Mouse (Mus musculus) B cell, adult 2 months (primary cell): ENCODE results near the gene P4ha2.

Source experiments
- DNase-seq, 2 experiments: peaks; one replicate each; pipeline ENCODE4 v3.0.0; 2022

The P4ha2 gene

GRCm38 (mm10) chr11:54141200-54141971 lies 41.5 kb downstream of the P4ha2 start:
- no peak for DNase-seq

GRCm38 (mm10) chr11:54144886-54145285 lies 45.0 kb downstream of the P4ha2 start:
- DNase-seq: peak; percentile 77 to 78

DNA sequence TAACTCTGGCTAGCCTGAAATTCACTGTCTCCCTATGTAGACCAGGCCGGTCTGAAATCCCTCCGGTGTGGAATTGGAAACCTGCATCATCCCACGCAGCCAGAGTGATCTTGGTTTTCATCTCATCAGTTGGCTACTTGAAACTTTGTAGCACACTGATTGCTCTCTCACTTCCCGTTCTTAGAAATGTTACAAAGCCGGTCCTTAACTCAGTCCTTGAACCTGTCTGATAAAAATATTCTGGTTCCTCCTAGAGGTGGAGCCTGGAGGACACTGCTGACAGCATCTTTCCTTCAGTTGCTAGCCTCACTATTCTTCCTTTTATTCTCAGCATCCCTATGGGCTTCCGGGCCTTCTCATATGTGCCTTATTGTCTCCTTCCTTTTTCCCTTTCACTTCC lies 46.1 kb downstream of the P4ha2 start:
- DNase-seq: no peak

DNA sequence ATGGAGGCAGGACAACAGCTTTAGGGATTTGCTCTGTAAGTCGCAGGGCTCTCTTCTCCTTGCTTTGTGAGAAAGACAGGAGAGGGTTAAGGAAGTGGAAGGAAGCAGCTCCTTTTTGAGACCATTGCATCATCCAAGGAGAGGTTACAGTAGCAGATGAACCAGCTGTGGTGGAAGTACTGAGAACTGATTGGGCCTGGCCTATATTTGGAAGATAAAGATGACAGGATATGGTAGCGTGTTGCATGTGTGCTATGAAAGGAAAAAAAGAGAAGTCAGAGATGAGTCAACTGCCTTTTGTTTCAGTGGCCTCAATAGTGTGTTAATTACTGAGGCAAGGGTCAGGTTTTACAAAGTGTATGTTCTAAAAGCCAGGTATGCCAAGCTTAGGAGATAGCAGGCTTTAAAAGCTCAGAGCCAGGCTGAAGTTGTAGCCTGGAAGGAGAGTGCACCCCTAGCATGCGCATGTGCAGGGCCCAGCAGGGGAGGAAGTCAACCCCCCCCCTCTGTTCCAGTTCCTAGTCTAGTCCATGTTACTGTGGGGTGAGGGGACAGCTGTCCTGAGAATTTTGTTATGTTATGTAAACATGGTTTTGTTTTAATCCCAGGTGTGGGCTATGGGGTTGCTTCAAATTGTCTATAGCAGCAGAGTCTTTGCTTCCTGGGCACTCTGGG lies 50.0 kb downstream of the P4ha2 start:
- no peak for DNase-seq

DNA sequence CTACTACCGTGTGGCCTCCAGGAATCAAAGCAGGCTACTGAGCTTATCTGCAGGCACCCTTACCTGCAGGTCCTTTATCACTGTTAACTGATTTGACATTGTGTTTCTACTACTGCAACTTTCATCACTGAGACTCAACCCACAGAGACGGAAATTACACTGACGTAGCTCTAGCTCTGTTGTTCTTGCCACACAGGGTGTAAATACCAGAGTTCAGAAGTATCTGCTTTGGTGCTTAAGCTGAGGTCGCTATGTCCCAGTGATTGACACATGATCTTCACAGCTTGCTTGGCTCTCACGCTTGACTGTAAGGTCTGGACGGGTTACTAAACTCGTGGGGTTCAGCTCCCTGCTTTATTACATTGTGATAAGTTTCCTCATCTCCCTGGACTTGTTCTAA lies 51.2 kb downstream of the P4ha2 start:
- DNase-seq: no peak

DNA sequence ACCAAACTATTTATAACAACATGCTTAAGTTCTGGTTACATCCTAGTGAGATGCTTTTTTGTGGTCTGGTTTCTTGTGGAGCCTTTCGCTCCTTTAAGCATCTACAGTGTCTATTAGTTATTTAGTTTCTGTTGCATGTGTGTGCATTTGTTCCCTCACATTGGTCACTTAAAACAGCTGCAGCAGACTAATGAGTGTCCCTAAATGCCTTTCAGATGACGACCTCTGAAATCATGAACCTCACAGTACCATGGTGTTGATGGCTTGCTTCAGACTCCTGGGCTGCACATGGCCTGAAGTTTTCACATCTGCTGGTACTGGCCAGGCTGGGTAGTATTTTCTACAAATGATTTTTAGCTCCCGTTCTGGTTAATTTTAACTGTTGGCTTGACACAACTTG lies 53.1 kb downstream of the P4ha2 start:
- no peak for DNase-seq

GRCm38 (mm10) chr11:54155864-54156263 lies 56.0 kb downstream of the P4ha2 start:
- DNase-seq: peak; percentile 66 to 75

DNA sequence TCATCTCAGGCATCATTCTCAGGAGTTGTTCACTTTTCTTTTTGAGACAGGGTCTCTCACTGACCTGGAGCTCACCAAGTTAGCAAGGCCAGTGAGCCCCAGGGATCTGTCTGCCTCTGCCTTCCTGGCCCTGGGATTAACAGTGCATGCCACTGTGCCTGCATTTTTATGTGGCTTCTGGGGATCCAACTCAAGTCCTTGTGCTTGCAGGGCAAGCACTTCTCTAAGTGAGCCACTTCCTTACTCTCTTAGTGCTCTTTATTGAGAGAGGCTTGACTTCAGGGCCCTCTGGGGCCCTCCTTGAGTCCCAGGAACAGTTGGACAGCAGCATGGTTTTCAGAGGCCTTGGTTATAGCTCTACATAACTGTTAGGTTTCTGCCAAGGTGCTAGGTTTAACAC lies 56.6 kb downstream of the P4ha2 start:
- no peak for DNase-seq

DNA sequence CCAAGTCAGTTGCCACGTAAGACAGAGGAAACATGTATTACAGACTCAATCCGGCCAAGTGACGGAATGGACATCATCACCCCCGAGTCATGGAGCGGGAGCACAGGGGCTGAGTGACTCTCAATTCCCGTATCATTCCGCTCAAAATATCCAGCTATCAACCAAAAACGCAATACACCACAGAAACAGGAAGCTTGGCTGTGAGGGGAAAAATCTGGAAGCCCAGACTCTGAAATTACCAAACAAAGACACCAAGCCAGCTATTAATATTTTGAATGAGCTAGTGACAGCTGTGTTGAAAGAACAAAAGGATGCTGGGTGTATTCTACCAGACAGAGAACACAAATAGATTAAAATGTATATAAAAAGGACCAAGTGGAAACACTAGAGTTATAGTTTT lies 57.7 kb downstream of the P4ha2 start:
- no peak for DNase-seq

DNA sequence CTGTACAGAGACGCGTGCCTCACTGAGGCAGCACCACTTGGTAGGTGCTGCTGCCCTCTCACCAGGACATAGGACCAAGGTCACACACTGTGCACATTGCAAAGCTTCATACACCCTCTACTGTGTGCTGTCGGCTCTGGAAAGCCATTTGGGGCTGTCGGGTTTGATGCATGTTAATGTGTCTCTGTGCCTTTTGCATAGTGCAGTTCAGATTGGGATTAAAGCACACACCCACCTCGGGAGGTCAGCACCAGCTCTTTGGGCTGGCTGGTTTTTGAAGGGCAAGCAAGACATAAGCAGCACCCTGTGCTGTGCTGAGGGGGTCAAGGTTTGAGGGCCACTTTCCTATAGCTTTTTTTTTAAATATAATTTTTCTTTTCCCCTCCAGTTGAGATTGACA lies 60.5 kb downstream of the P4ha2 start:
- DNase-seq: no peak

- no peak for DNase-seq
Measured at GRCm38 (mm10) chr11:54160920-54161319, 61.0 kb downstream of the P4ha2 start.

DNA sequence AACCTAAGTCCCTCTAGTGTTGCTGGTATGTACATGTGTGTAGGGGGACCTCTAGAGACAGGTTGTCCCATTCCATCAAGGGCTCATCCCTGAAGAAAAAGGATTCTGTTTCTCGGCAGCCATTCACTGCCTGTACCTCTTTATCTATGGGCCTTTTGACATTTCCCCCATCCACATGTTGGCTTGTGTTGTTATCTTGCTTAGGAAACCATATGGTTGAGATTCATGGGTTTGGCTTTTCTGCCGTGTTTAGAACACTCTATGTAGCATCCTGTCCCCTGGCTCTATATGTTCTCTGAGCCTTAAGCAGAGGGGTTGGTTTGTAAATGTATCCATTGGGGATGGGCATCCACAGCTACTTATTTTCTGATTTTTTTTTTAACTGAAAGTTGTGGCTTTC lies 61.6 kb downstream of the P4ha2 start:
- no peak for DNase-seq

DNA sequence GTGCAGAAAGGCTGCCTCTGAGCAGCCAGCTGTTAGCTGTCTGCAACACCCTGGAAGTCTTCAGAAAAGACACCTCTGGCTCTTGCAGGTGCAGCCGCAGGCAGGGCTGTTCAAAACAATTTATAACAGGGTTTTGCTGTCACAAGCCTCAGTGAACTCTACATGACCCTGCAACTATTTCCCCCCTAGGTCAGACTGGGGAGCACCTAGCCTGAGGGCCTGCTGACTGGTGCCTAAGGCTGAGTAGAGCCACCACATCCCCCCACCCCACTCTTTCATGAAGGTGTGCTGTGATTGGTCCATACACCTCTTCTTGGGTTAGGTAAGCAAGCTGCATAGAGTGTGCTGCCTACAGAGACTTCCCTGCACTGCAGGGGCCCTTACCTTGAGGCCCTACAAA lies 63.1 kb downstream of the P4ha2 start:
- no peak for DNase-seq

DNA sequence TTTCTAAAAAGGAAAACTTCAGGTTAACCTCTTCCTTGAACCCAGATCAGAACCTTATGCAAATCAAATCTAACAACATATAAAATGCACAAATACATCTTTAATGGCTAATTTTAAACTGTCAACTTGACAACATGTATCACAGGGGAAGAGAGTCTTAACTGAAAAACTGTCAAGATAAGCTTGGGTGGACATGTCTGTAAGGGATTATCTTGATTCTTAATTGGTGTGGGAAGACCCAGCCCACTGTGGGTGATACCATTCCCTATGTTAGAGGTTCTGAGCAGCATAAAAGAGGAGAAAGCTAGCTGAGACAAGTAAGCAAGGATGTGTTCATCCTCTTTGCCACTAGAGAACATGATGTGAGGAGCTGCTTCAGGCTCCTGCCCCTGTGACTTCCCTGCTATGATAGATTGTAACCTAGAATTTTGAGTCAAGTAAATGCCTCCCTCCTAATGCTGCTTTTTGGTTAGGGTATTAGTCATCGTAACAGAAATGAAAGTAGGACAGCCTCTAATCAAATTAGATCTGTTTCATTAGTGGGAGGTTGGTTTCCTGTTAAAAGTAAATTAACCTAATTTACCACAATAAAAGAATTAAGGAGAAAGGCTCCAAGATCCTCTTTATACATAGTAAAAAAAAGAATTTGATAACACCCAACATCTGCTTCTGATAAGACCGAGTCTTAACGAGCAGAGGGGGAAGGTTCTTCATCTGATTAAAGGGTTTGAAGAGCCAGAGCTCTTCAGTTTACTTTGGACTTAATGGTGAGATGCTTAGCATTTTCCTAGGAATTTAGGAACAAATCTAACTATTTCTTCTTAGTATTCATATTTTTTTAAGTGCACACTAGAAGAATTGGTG lies 69.8 kb downstream of the P4ha2 start:
- DNase-seq: no peak

DNA sequence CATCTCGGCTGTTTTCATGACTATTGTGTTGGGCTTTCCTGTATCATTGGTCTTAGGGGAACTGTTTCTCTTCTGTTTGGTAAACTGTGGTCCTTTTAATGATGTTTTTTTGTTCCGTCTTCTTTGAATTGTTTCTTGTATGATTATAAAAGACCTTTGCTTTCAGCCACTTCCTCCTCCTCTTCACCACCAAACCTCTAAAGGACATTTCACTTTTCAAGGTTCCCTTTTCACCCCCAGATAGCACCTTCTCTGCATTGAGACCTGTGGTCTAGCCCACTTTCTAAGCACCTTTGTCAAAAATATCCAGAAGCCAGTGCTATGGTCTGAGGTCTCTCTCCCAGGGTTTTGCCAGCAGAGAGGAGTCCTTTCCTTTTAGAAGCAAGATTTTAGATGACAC lies 71.3 kb downstream of the P4ha2 start:
- no peak for DNase-seq

GRCm38 (mm10) chr11:54174226-54174625 lies 74.3 kb downstream of the P4ha2 start:
- no peak for DNase-seq

GRCm38 (mm10) chr11:54174877-54175276 lies 75.0 kb downstream of the P4ha2 start:
- DNase-seq: no peak
